In genomic region chr5:108697341-108697753, GRCm38 (mm10) we compare ENCODE assay signal across 9 mouse cellular contexts. TPM values are rescaled to one million over a fixed set of nuclear protein-coding genes. Genes with fewer than 3 reads are reported as not detected.
DNase-seq lines count a peak whose midpoint lies in the region; ATAC-seq and TF ChIP-seq lines count a peak whose summit lies in the region.
"Had no signal": no experiment of that assay in that cellular context is flagged by ENCODE, and none has a peak within 500 bp of the region (broad histone marks: within the 10 kb centered on the region; RNA-seq: fewer than 3 reads in every experiment).

No protein-coding gene starts in this region.

- H3K36me3 ChIP-seq in lung, embryonic 16.5 days (ENCODE audit: control insufficient read depth, insufficient read depth, low read length), result 0 out of 2 replicates have a peak, but pooled peaks cover 2% of the 10 kb centered on the region
- H3K36me3 ChIP-seq in hindbrain, embryonic 11.5 days (ENCODE audit: control insufficient read depth, insufficient read depth, low read length), result no peaks in the 10 kb centered on the region
- peaks cover 52% of the 10 kb centered on the region for H3K36me3 ChIP-seq in limb, embryonic 10.5 days

- H3K9me3 ChIP-seq in lung, embryonic 16.5 days (ENCODE audit: control insufficient read depth, low read length), result no peaks in the 10 kb centered on the region
- no peaks in the 10 kb centered on the region for H3K9me3 ChIP-seq in hindbrain, embryonic 11.5 days (ENCODE audit: control insufficient read depth, low read length)
- H3K9me3 ChIP-seq in limb, embryonic 10.5 days (replicated peaks), result no peaks in the 10 kb centered on the region

- no peak overlapping the region for H3K4me3 ChIP-seq in lung, embryonic 16.5 days (ENCODE audit: low read length)
- no peak overlapping the region for H3K4me3 ChIP-seq in lung, adult 2 months (replicated peaks; ENCODE audit: extremely low read depth, low read depth, low read length)
- no peak overlapping the region for H3K4me3 ChIP-seq in hindbrain, embryonic 11.5 days (ENCODE audit: low read depth, low read length)
- H3K4me3 ChIP-seq in limb, embryonic 10.5 days, result peak overlapping the region; percentile 14; the same call in 1 of the 2 replicates

- no peak for DNase-seq in lung, adult 2 months
- peak; percentile 57 for DNase-seq in hindbrain, embryonic 11.5 days (ENCODE audit: low spot score)
- DNase-seq in limb, embryonic 10.5 days (ENCODE audit: low spot score), result peak; percentile 52
- peak; percentile 55 to 60 for DNase-seq in right cerebral cortex, postnatal 36 days (ENCODE audit: low spot score in 2 of 2)
- DNase-seq in adrenal gland, postnatal 4 days (ENCODE audit: low spot score in 2 of 2), result no peak
- DNase-seq in testis, postnatal 10 days (ENCODE audit: low spot score), result no peak
- DNase-seq in testis, postnatal 14 days (ENCODE audit: low spot score), result no peak

- H3K9ac ChIP-seq in lung, embryonic 16.5 days (ENCODE audit: low read length), result peak overlapping the region; percentile 50
- no peak overlapping the region for H3K9ac ChIP-seq in hindbrain, embryonic 11.5 days (ENCODE audit: low read depth, low read length)

- no peak overlapping the region for H3K4me2 ChIP-seq in lung, embryonic 16.5 days (ENCODE audit: low read depth, low read length)
- 0 out of 2 replicates have a peak overlapping the region, but pooled peaks have one; percentile 2 for H3K4me2 ChIP-seq in hindbrain, embryonic 11.5 days (replicated peaks; ENCODE audit: low read depth, low read length)

- H3K27ac ChIP-seq in lung, embryonic 16.5 days (ENCODE audit: low read length), result peak overlapping the region; percentile 15; the same call in 1 of the 2 replicates
- peak overlapping the region; percentile 56 for H3K27ac ChIP-seq in hindbrain, embryonic 11.5 days (ENCODE audit: low read depth, low read length)
- H3K27ac ChIP-seq in limb, embryonic 10.5 days, result peak overlapping the region; percentile 75
- H3K27ac ChIP-seq: kidney, postnatal 0 days had no signal

- 32% methylated on average over 4 of the region's 4 CpGs for WGBS in lung, embryonic 16.5 days
- 49% methylated on average over 4 of the region's 4 CpGs for WGBS in lung, adult 2 months
- WGBS in hindbrain, embryonic 11.5 days, result 18% methylated on average over 4 of the region's 4 CpGs
- 23% methylated on average over 4 of the region's 4 CpGs for WGBS in limb, embryonic 10.5 days

- TF ChIP-seq POLR2A in lung, adult 2 months (IDR thresholded peaks at IDR 0.05; ENCODE audit: borderline replicate concordance, extremely low read depth, low read depth, low read length), result no peak

- peaks cover 28% of the 10 kb centered on the region for H3K4me1 ChIP-seq in lung, embryonic 16.5 days (replicated peaks; ENCODE audit: control insufficient read depth, insufficient read depth, low read length)
- peaks cover 6% of the 10 kb centered on the region; the same call in 1 of the 2 replicates for H3K4me1 ChIP-seq in lung, adult 2 months (ENCODE audit: control insufficient read depth, insufficient read depth, low read length)
- peaks cover 5% of the 10 kb centered on the region for H3K4me1 ChIP-seq in hindbrain, embryonic 11.5 days (replicated peaks; ENCODE audit: control insufficient read depth, insufficient read depth, low read length)
- H3K4me1 ChIP-seq in limb, embryonic 10.5 days, result peaks cover 88% of the 10 kb centered on the region

- TF ChIP-seq CTCF in lung, adult 2 months (IDR thresholded peaks at IDR 0.05; ENCODE audit: insufficient read depth, low read length), result no peak

- no peaks in the 10 kb centered on the region for H3K27me3 ChIP-seq in lung, embryonic 16.5 days (ENCODE audit: control insufficient read depth, insufficient read depth, low read depth, low read length)
- peaks cover 6% of the 10 kb centered on the region for H3K27me3 ChIP-seq in hindbrain, embryonic 11.5 days (ENCODE audit: control insufficient read depth, insufficient read depth, low read length)
- H3K27me3 ChIP-seq in limb, embryonic 10.5 days (ENCODE audit: low read depth, poor library complexity, severe bottlenecking), result peaks cover 8% of the 10 kb centered on the region

- no peak for ATAC-seq in lung, embryonic 16.5 days (ENCODE audit: low read depth)
- ATAC-seq in hindbrain, embryonic 11.5 days (ENCODE audit: low FRiP score), result peak; percentile 9; the same call in 1 of the 2 replicates

RNA-seq across cellular contexts. Expression of gene Fgfrl1, which starts 5.2 kb away (rescaled TPM):
- 11.2 and 11.8 TPM in 2 replicates for polyA plus RNA-seq in lung, embryonic 16.5 days (2015; fragmentation: Nextera tagmentation; extraction: Ambion mirVana)
- 48.5 and 48.7 TPM in 2 replicates for polyA plus RNA-seq in lung, adult 2 months (2012; rRNA removed)
- 11.9 and 13.6 TPM in 2 replicates for polyA plus RNA-seq in hindbrain, embryonic 11.5 days (2014; fragmentation: Nextera tagmentation; extraction: Ambion mirVana)
- 35.9 and 43.1 TPM in 2 replicates for polyA plus RNA-seq in limb, embryonic 10.5 days (2016; fragmentation: Nextera tagmentation; extraction: Ambion mirVana)
- total RNA-seq in adrenal gland, postnatal 4 days (2021), result 10 to 100 TPM; 42.7 to 49.6 TPM

RNA-seq across cellular contexts. Expression of gene Slc26a1, which starts 22.0 kb away (rescaled TPM):
- polyA plus RNA-seq in lung, embryonic 16.5 days (2015; fragmentation: Nextera tagmentation; extraction: Ambion mirVana), result 0.51 and 0.75 TPM in 2 replicates
- polyA plus RNA-seq in lung, adult 2 months (2012; rRNA removed), result 0.05 and 0.11 TPM in 2 replicates
- polyA plus RNA-seq in hindbrain, embryonic 11.5 days (2014; fragmentation: Nextera tagmentation; extraction: Ambion mirVana), result 0.48 and 0.91 TPM in 2 replicates
- 0.43 and 0.61 TPM in 2 replicates for polyA plus RNA-seq in limb, embryonic 10.5 days (2016; fragmentation: Nextera tagmentation; extraction: Ambion mirVana)
- 1 to 10 TPM; 3.2 to 8.1 TPM for total RNA-seq in adrenal gland, postnatal 4 days (2021)

RNA-seq across cellular contexts. Expression of gene Dgkq, which starts 27.9 kb away (rescaled TPM):
- polyA plus RNA-seq in lung, embryonic 16.5 days (2015; fragmentation: Nextera tagmentation; extraction: Ambion mirVana), result 11.0 and 12.7 TPM in 2 replicates
- polyA plus RNA-seq in lung, adult 2 months (2012; rRNA removed), result 24.5 and 27.5 TPM in 2 replicates
- 8.2 and 9.5 TPM in 2 replicates for polyA plus RNA-seq in hindbrain, embryonic 11.5 days (2014; fragmentation: Nextera tagmentation; extraction: Ambion mirVana)
- polyA plus RNA-seq in limb, embryonic 10.5 days (2016; fragmentation: Nextera tagmentation; extraction: Ambion mirVana), result 10.6 and 13.4 TPM in 2 replicates
- total RNA-seq in adrenal gland, postnatal 4 days (2021), result 10 to 100 TPM; 26.2 to 29.4 TPM

RNA-seq across cellular contexts. Expression of gene Idua, which starts 37.2 kb away (rescaled TPM):
- 13.8 and 15.7 TPM in 2 replicates for polyA plus RNA-seq in lung, embryonic 16.5 days (2015; fragmentation: Nextera tagmentation; extraction: Ambion mirVana)
- polyA plus RNA-seq in lung, adult 2 months (2012; rRNA removed), result 28.4 and 34.5 TPM in 2 replicates
- polyA plus RNA-seq in hindbrain, embryonic 11.5 days (2014; fragmentation: Nextera tagmentation; extraction: Ambion mirVana), result 8.7 and 9.4 TPM in 2 replicates
- polyA plus RNA-seq in limb, embryonic 10.5 days (2016; fragmentation: Nextera tagmentation; extraction: Ambion mirVana), result 9.6 and 11.8 TPM in 2 replicates
- total RNA-seq in adrenal gland, postnatal 4 days (2021), result 10 to 100 TPM; 17.7 to 17.8 TPM

Comparison
In these comparisons a context has a peak if more than half of its experiments do, and no peak if none do; other contexts are left out.
1. H3K27ac ChIP-seq: peak in every context shown above with its lines; median percentile 75 in limb, embryonic 10.5 days; 56 in hindbrain, embryonic 11.5 days; 15 in lung, embryonic 16.5 days.
2. DNase-seq: peak in hindbrain, embryonic 11.5 days (single experiment), limb, embryonic 10.5 days (single experiment) and right cerebral cortex, postnatal 36 days (2 of 2); none in lung, adult 2 months (single experiment), adrenal gland, postnatal 4 days (0 of 2), testis, postnatal 10 days (single experiment) and testis, postnatal 14 days (single experiment).